Mouse (Mus musculus): ENCODE measurements around the gene Nanos3.

- TF ChIP-seq CTCF (IDR thresholded peaks at IDR 0.05; ENCODE audit: insufficient read depth, low read depth, low read length) (no peak), POLR2A (IDR thresholded peaks at IDR 0.05; ENCODE audit: insufficient read depth, low read depth, low read length) (no peak)
Observed at GRCm38 (mm10) chr8:84180530-84181190, 4.4 kb downstream of the Nanos3 start.
